Mouse (Mus musculus) heart, adult 8-10 months (tissue): ENCODE measurements at regions not wholly inside any gene's neighbourhood (a gene's known extent, or its start where the extent isn't known, plus 50 kb on each side); places are given as distances from the start of the nearest gene placed in this dataset.
A peak's percentile ranks its signal among the peaks of the same experiment; 100 is the strongest.

ENCODE experiments used
- DNase-seq: peaks from one replicate; pipeline ENCODE4 v3.0.0; 2022; ENCODE audit warnings: low spot score

- peak; percentile 11 for DNase-seq
Observed at GRCm38 (mm10) chr1:81516575-81517210, 439.9 kb downstream of the Nyap2 start.

GRCm38 (mm10) chr1:81520420-81521273, 443.9 kb downstream of the Nyap2 start:
- DNase-seq: no peak

GRCm38 (mm10) chr1:81522929-81523328, 446.2 kb downstream of the Nyap2 start:
- no peak for DNase-seq

- DNase-seq: no peak
Observed at GRCm38 (mm10) chr1:81525821-81526220, 449.1 kb downstream of the Nyap2 start.

GRCm38 (mm10) chr1:81537836-81538235, 461.1 kb downstream of the Nyap2 start:
- DNase-seq: no peak

GRCm38 (mm10) chr1:81539591-81540311, 463.0 kb downstream of the Nyap2 start:
- DNase-seq: no peak

GRCm38 (mm10) chr1:81548906-81549305, 472.2 kb downstream of the Nyap2 start:
- no peak for DNase-seq

GRCm38 (mm10) chr1:81549706-81550105, 473.0 kb downstream of the Nyap2 start:
- no peak for DNase-seq

GRCm38 (mm10) chr1:81552731-81553130, 476.0 kb downstream of the Nyap2 start:
- no peak for DNase-seq

- DNase-seq: no peak
Observed at GRCm38 (mm10) chr1:81576965-81577664, 500.4 kb downstream of the Nyap2 start.

GRCm38 (mm10) chr1:81577665-81578201, 501.0 kb downstream of the Nyap2 start:
- no peak for DNase-seq

GRCm38 (mm10) chr1:81581208-81581607, 504.5 kb downstream of the Nyap2 start:
- DNase-seq: no peak

- no peak for DNase-seq
Observed at GRCm38 (mm10) chr1:81587780-81588307, 511.1 kb downstream of the Nyap2 start.

- no peak for DNase-seq
Observed at GRCm38 (mm10) chr1:81591623-81592022, 514.9 kb downstream of the Nyap2 start.

- peak; percentile 1 for DNase-seq
Observed at GRCm38 (mm10) chr1:81593280-81594182, 516.8 kb downstream of the Nyap2 start.

- DNase-seq: no peak
Observed at GRCm38 (mm10) chr1:81594183-81594515, 517.4 kb downstream of the Nyap2 start.

- no peak for DNase-seq
Observed at GRCm38 (mm10) chr1:81594606-81595005, 517.9 kb downstream of the Nyap2 start.

GRCm38 (mm10) chr1:81608772-81609171, 532.0 kb downstream of the Nyap2 start:
- no peak for DNase-seq

- DNase-seq: no peak
Observed at GRCm38 (mm10) chr1:81618880-81619279, 542.1 kb downstream of the Nyap2 start.

GRCm38 (mm10) chr1:81624141-81624540, 547.4 kb downstream of the Nyap2 start:
- no peak for DNase-seq
